In the genomic region with DNA sequence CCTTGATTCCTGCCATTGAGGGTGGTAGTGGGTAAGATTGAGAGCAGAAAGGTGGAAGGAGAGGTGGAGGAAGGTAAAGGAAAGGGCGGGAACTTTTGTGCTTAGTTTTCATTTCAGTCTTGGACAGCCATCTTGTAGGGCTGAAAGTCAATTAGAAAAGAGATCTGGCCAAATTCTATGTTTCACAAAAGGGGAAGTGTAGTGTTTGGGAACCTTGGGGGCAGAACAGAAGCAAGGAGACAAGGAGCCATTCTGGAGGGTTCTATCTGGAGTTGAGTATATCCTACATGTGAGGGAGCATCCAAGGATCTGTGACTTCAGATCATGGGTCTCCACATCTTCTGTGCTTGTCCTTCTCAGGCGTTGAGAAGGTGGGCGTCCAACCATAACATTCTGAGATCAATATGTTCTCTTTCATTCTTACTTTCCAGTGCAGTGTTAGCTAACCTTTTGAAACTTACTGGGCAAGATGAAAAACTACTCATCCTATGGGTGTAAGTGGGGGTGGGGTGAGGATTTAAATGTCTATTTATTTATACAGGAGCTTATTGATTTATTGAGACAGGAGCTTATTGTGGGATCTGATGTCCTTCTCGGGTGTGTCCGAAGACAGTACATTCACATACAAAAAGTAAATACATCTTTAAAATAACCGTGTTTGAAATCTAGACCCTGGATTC, we compare ENCODE assay signal across 8 mouse cellular contexts. TPM values are rescaled to one million over a fixed set of nuclear protein-coding genes. Genes with fewer than 3 reads are reported as not detected.
DNase-seq lines count a peak whose midpoint lies in the region; ATAC-seq and TF ChIP-seq lines count a peak whose summit lies in the region.

No protein-coding gene starts in this region.

- no peaks in the 10 kb centered on the region for H3K9me3 ChIP-seq in hindbrain, embryonic 12.5 days (replicated peaks)
- H3K9me3 ChIP-seq in midbrain, embryonic 16.5 days (replicated peaks; ENCODE audit: control insufficient read depth, low read length, poor library complexity, severe bottlenecking) = no peaks in the 10 kb centered on the region

- DNase-seq in layer of hippocampus, adult 2 months (ENCODE audit: low spot score in 2 of 2) = no peak
- DNase-seq in layer of hippocampus, postnatal 14 days (ENCODE audit: low spot score in 2 of 2) = no peak
- DNase-seq in testis, postnatal 10 days (ENCODE audit: low spot score) = no peak
- DNase-seq in thymus, postnatal 10 days (ENCODE audit: low spot score in 2 of 2) = no peak
- DNase-seq in adrenal gland, adult 2 months = no peak

- H3K36me3 ChIP-seq in hindbrain, embryonic 12.5 days = no peaks in the 10 kb centered on the region
- H3K36me3 ChIP-seq in midbrain, embryonic 16.5 days (ENCODE audit: control insufficient read depth, insufficient read depth, low read length) = no peaks in the 10 kb centered on the region

- H3K27me3 ChIP-seq in hindbrain, embryonic 12.5 days = no peaks in the 10 kb centered on the region
- no peaks in the 10 kb centered on the region for H3K27me3 ChIP-seq in midbrain, embryonic 16.5 days (ENCODE audit: control insufficient read depth, insufficient read depth, low read depth, low read length)

- ATAC-seq in hindbrain, embryonic 12.5 days (ENCODE audit: low FRiP score) = peak; percentile 14; the same call in 1 of the 2 replicates
- 0 out of 2 replicates have a peak, but pooled peaks have one; percentile 4 for ATAC-seq in midbrain, embryonic 16.5 days

- H3K4me3 ChIP-seq in layer of hippocampus, adult 2 months = peak overlapping the region; percentile 89
- H3K4me3 ChIP-seq in brown adipose tissue, adult 24 weeks (ENCODE audit: insufficient read depth, low read depth, low read length) = peak overlapping the region; percentile 70
- H3K4me3 ChIP-seq in hindbrain, embryonic 12.5 days = peak overlapping the region; percentile 99
- peak overlapping the region; percentile 57 for H3K4me3 ChIP-seq in midbrain, embryonic 16.5 days (ENCODE audit: low read depth, low read length)

- H3K4me2 ChIP-seq in hindbrain, embryonic 12.5 days (replicated peaks) = peak overlapping the region; percentile 67
- peak overlapping the region; percentile 62 for H3K4me2 ChIP-seq in midbrain, embryonic 16.5 days (ENCODE audit: low read length)

- WGBS in hindbrain, embryonic 12.5 days = 50% methylated on average over 6 of the region's 6 CpGs
- WGBS in midbrain, embryonic 16.5 days = 59% methylated on average over 6 of the region's 6 CpGs

- peak overlapping the region; percentile 96 for H3K9ac ChIP-seq in hindbrain, embryonic 12.5 days
- peak overlapping the region; percentile 91 for H3K9ac ChIP-seq in midbrain, embryonic 16.5 days (ENCODE audit: low read depth, low read length)

- peak overlapping the region; percentile 98 for H3K27ac ChIP-seq in layer of hippocampus, adult 2 months
- peak overlapping the region; percentile 94 for H3K27ac ChIP-seq in brown adipose tissue, adult 24 weeks (replicated peaks; ENCODE audit: low read depth, low read length)
- H3K27ac ChIP-seq in hindbrain, embryonic 12.5 days = peak overlapping the region; percentile 96
- peak overlapping the region; percentile 86 for H3K27ac ChIP-seq in midbrain, embryonic 16.5 days (ENCODE audit: low read length)

- peaks cover 13% of the 10 kb centered on the region; the same call in 1 of the 2 replicates for H3K4me1 ChIP-seq in brown adipose tissue, adult 24 weeks (ENCODE audit: control insufficient read depth, insufficient read depth, insufficient read length, low read length)
- H3K4me1 ChIP-seq in hindbrain, embryonic 12.5 days = peaks cover 27% of the 10 kb centered on the region
- peaks cover 29% of the 10 kb centered on the region for H3K4me1 ChIP-seq in midbrain, embryonic 16.5 days (ENCODE audit: control insufficient read depth, insufficient read depth, low read length)

- no peak for TF ChIP-seq CTCF in layer of hippocampus, adult 2 months (conservative IDR thresholded peaks at IDR 0.05)

RNA-seq across cellular contexts. Expression of gene Dnajb6, which starts 0.5 kb away (rescaled TPM):
- 100 to 1,000 TPM; 173 to 175 TPM for total RNA-seq in layer of hippocampus, adult 2 months (2021)
- 100 to 1,000 TPM; 171 to 178 TPM for total RNA-seq in layer of hippocampus, postnatal 14 days (2021)
- 93.7 and 110 TPM in 2 replicates for polyA plus RNA-seq in brown adipose tissue, adult 24 weeks (2012; ENCODE audit: insufficient read depth, insufficient read length, missing spikeins)
- 227 and 270 TPM in 2 replicates for polyA plus RNA-seq in hindbrain, embryonic 12.5 days (2016; fragmentation: Nextera tagmentation; extraction: Ambion mirVana)
- 359 and 368 TPM in 2 replicates for polyA plus RNA-seq in midbrain, embryonic 16.5 days (2015; fragmentation: Nextera tagmentation; extraction: Ambion mirVana)
- 100 to 1,000 TPM; 117 to 138 TPM for total RNA-seq in adrenal gland, adult 2 months (2021)
- polyA plus RNA-seq in adrenal gland, adult 2 months (2012; rRNA removed) = 34.3 and 46.2 TPM in 2 replicates

RNA-seq across cellular contexts. Expression of gene Gm5129, which starts 0.8 kb away (rescaled TPM):
- not detected for total RNA-seq in layer of hippocampus, adult 2 months (2021)
- total RNA-seq in layer of hippocampus, postnatal 14 days (2021) = not detected
- polyA plus RNA-seq in brown adipose tissue, adult 24 weeks (2012; ENCODE audit: insufficient read depth, insufficient read length, missing spikeins) = not detected in 2 replicates
- not detected in 2 replicates for polyA plus RNA-seq in hindbrain, embryonic 12.5 days (2016; fragmentation: Nextera tagmentation; extraction: Ambion mirVana)
- not detected in 2 replicates for polyA plus RNA-seq in midbrain, embryonic 16.5 days (2015; fragmentation: Nextera tagmentation; extraction: Ambion mirVana)
- total RNA-seq in adrenal gland, adult 2 months (2021) = 1 to 10 TPM in 1 of 2 experiments, not detected in 1; 1.7 TPM
- polyA plus RNA-seq in adrenal gland, adult 2 months (2012; rRNA removed) = not detected in 2 replicates
